Comparison of ENCODE assay signal across 19 mouse cellular contexts in the genomic region with DNA sequence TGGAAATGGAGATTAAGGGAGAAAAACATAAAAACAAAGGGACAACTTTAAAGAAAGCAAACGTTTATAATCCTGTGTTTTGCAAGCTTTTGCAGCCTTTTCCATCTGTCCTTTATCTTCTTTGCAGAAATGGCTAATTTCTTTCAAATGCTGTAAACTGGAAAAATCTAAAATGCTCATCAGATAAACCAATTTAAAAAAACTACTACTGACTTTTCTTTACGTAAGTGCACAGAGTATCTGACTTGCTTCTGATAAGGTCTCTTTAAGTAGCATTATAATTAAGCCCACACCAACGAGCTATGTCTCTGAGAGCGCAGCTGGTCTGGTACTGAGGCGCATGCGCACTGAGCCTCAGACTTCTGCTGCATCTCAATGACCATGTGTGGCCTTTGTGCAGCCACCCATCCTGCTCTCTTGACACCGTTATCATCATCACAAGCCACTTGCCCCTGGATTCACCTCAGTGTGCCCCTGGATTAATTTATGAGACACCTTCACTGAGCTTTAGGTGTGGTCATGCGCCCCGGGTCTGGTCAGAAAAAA. TPM values are rescaled to one million over a fixed set of nuclear protein-coding genes. Genes with fewer than 3 reads are reported as not detected.
DNase-seq lines count a peak whose midpoint lies in the region; ATAC-seq and TF ChIP-seq lines count a peak whose summit lies in the region.
"Had no signal": no experiment of that assay in that cellular context is flagged by ENCODE, and none has a peak within 500 bp of the region (broad histone marks: within the 10 kb centered on the region; RNA-seq: fewer than 3 reads in every experiment).

No protein-coding gene starts in this region.

- H3K9me3 ChIP-seq in forebrain, embryonic 15.5 days, result no peaks in the 10 kb centered on the region
- no peaks in the 10 kb centered on the region for H3K9me3 ChIP-seq in forebrain, embryonic 14.5 days (replicated peaks; ENCODE audit: control insufficient read depth, low read length)
- no peaks in the 10 kb centered on the region for H3K9me3 ChIP-seq in midbrain, embryonic 16.5 days (replicated peaks; ENCODE audit: control insufficient read depth, low read length, poor library complexity, severe bottlenecking)
- H3K9me3 ChIP-seq: embryonic facial prominence, embryonic 12.5 days had no signal

- no peaks in the 10 kb centered on the region for H3K36me3 ChIP-seq in forebrain, embryonic 15.5 days
- no peaks in the 10 kb centered on the region for H3K36me3 ChIP-seq in forebrain, embryonic 14.5 days (ENCODE audit: control insufficient read depth, insufficient read depth, low read length)
- H3K36me3 ChIP-seq in midbrain, embryonic 16.5 days (ENCODE audit: control insufficient read depth, insufficient read depth, low read length), result no peaks in the 10 kb centered on the region
- H3K36me3 ChIP-seq: embryonic facial prominence, embryonic 12.5 days had no signal

- H3K27ac ChIP-seq in forebrain, embryonic 15.5 days (replicated peaks), result peak overlapping the region; percentile 21; the same call in 1 of the 2 replicates
- no peak overlapping the region for H3K27ac ChIP-seq in forebrain, embryonic 14.5 days (ENCODE audit: low read depth, low read length)
- H3K27ac ChIP-seq in midbrain, embryonic 16.5 days (ENCODE audit: low read length), result no peak overlapping the region
- H3K27ac ChIP-seq in left cerebral cortex, adult 2 months, result no peak overlapping the region
- H3K27ac ChIP-seq: embryonic facial prominence, embryonic 12.5 days; heart, adult 2 months; macrophage had no signal

- no peak for TF ChIP-seq CTCF in left cerebral cortex, adult 2 months (IDR thresholded peaks at IDR 0.05)

- ATAC-seq in forebrain, embryonic 15.5 days (replicated peaks), result 0 out of 2 replicates have a peak, but pooled peaks have one; percentile 1
- ATAC-seq in forebrain, embryonic 14.5 days, result no peak
- ATAC-seq in midbrain, embryonic 16.5 days, result 0 out of 2 replicates have a peak, but pooled peaks have one; percentile 49

- H3K27me3 ChIP-seq in forebrain, embryonic 15.5 days, result no peaks in the 10 kb centered on the region
- H3K27me3 ChIP-seq in forebrain, embryonic 14.5 days (replicated peaks; ENCODE audit: control insufficient read depth, insufficient read depth, low read length), result no peaks in the 10 kb centered on the region
- H3K27me3 ChIP-seq in midbrain, embryonic 16.5 days (ENCODE audit: control insufficient read depth, insufficient read depth, low read depth, low read length), result no peaks in the 10 kb centered on the region
- H3K27me3 ChIP-seq: embryonic facial prominence, embryonic 12.5 days had no signal

- H3K9ac ChIP-seq in forebrain, embryonic 15.5 days (replicated peaks), result no peak overlapping the region
- no peak overlapping the region for H3K9ac ChIP-seq in forebrain, embryonic 14.5 days (ENCODE audit: low read length)
- no peak overlapping the region for H3K9ac ChIP-seq in midbrain, embryonic 16.5 days (ENCODE audit: low read depth, low read length)
- H3K9ac ChIP-seq: embryonic facial prominence, embryonic 12.5 days had no signal

- peaks cover 27% of the 10 kb centered on the region for H3K4me1 ChIP-seq in forebrain, embryonic 15.5 days
- peaks cover 21% of the 10 kb centered on the region for H3K4me1 ChIP-seq in forebrain, embryonic 14.5 days (ENCODE audit: control insufficient read depth, insufficient read depth, low read length)
- peaks cover 18% of the 10 kb centered on the region for H3K4me1 ChIP-seq in midbrain, embryonic 16.5 days (ENCODE audit: control insufficient read depth, insufficient read depth, low read length)
- H3K4me1 ChIP-seq: embryonic facial prominence, embryonic 12.5 days had no signal

- WGBS in forebrain, embryonic 15.5 days, result 65% methylated on average over 9 of the region's 9 CpGs
- WGBS in forebrain, embryonic 14.5 days, result 66% methylated on average over 9 of the region's 9 CpGs
- WGBS in midbrain, embryonic 16.5 days, result 48% methylated on average over 9 of the region's 9 CpGs

- intact Hi-C loops in left cerebral cortex, adult 2 months (cut with DNase I), result no loop called here

- H3K4me3 ChIP-seq in forebrain, embryonic 15.5 days, result no peak overlapping the region
- H3K4me3 ChIP-seq in forebrain, embryonic 14.5 days (ENCODE audit: low read depth, low read length), result no peak overlapping the region
- H3K4me3 ChIP-seq in midbrain, embryonic 16.5 days (ENCODE audit: low read depth, low read length), result no peak overlapping the region
- no peak overlapping the region for H3K4me3 ChIP-seq in left cerebral cortex, adult 2 months
- H3K4me3 ChIP-seq: embryonic facial prominence, embryonic 12.5 days; heart, adult 2 months had no signal

- H3K4me2 ChIP-seq in forebrain, embryonic 15.5 days (replicated peaks), result no peak overlapping the region
- no peak overlapping the region for H3K4me2 ChIP-seq in forebrain, embryonic 14.5 days (ENCODE audit: low read length)
- H3K4me2 ChIP-seq in midbrain, embryonic 16.5 days (ENCODE audit: low read length), result no peak overlapping the region
- H3K4me2 ChIP-seq: embryonic facial prominence, embryonic 12.5 days had no signal

- no peak for DNase-seq in forebrain, embryonic 14.5 days (ENCODE audit: low spot score)
- peak; percentile 57 to 60 for DNase-seq in right cerebral cortex, postnatal 10 days (ENCODE audit: low spot score in 2 of 2)
- no peak for DNase-seq in right cerebral cortex, adult 18-20 months
- DNase-seq in cerebellum, postnatal 10 days, result no peak
- no peak for DNase-seq in frontal cortex, postnatal 14 days (ENCODE audit: low spot score in 2 of 2)
- no peak for DNase-seq in left cerebral cortex, adult 2 months (ENCODE audit: extremely low spot score in 1 of 2, low spot score in 2 of 2)
- DNase-seq: cerebellum, adult 11 months; gastrocnemius, postnatal 10 days; heart, adult 2 months; kidney, adult 9 months; liver; lung, adult 18-20 months had no signal

RNA-seq across cellular contexts. Expression of gene Dmrtb1, which starts 32.8 kb away (rescaled TPM):
- polyA plus RNA-seq in forebrain, embryonic 15.5 days (2015; fragmentation: Nextera tagmentation; extraction: Ambion mirVana), result 18.7 and 20.4 TPM in 2 replicates
- 24.3 and 30.6 TPM in 2 replicates for polyA plus RNA-seq in forebrain, embryonic 14.5 days (2014; fragmentation: Nextera tagmentation; extraction: Ambion mirVana)
- polyA plus RNA-seq in midbrain, embryonic 16.5 days (2015; fragmentation: Nextera tagmentation; extraction: Ambion mirVana), result 45.9 and 68.2 TPM in 2 replicates
- total RNA-seq in left cerebral cortex, adult 2 months (2021), result under 1 TPM; 0.27 to 0.44 TPM
- total RNA-seq: common myeloid progenitor, adult 5-6 weeks; gastrocnemius, postnatal 10 days; heart, adult 2 months had no signal
- polyA plus RNA-seq: heart, embryonic 16.5 days; macrophage; stomach, embryonic 14.5 days had no signal

Comparison
In these comparisons a context has a peak if more than half of its experiments do, and no peak if none do; other contexts are left out.
1. DNase-seq: peak in right cerebral cortex, postnatal 10 days (2 of 2); none in forebrain, embryonic 14.5 days (single experiment), right cerebral cortex, adult 18-20 months (single experiment), cerebellum, postnatal 10 days (0 of 2), frontal cortex, postnatal 14 days (0 of 2) and left cerebral cortex, adult 2 months (0 of 2).